Mouse (Mus musculus) R1 (cell line): ENCODE measurements around the gene Gm20388.

ENCODE experiments used
- DNase-seq: peaks from one replicate; pipeline ENCODE4 v3.0.0-alpha.2; 2018; ENCODE audit warnings: low read depth, low spot score

Gene Gm20388

GRCm38 (mm10) chr8:120119931-120120330 lies 209.3 kb downstream of the Gm20388 start:
- DNase-seq: no peak

- no peak for DNase-seq
Observed at GRCm38 (mm10) chr8:120120951-120121350, 210.3 kb downstream of the Gm20388 start.

GRCm38 (mm10) chr8:120124261-120124660 lies 213.6 kb downstream of the Gm20388 start:
- DNase-seq: no peak

GRCm38 (mm10) chr8:120124836-120125389 lies 214.3 kb downstream of the Gm20388 start:
- DNase-seq: no peak

- DNase-seq: peak; percentile 22
Observed at GRCm38 (mm10) chr8:120126357-120127161, 215.9 kb downstream of the Gm20388 start.

GRCm38 (mm10) chr8:120129547-120129946 lies 218.9 kb downstream of the Gm20388 start:
- DNase-seq: no peak

- no peak for DNase-seq
Observed at GRCm38 (mm10) chr8:120131158-120131557, 220.5 kb downstream of the Gm20388 start.

GRCm38 (mm10) chr8:120133169-120133568 lies 222.5 kb downstream of the Gm20388 start:
- DNase-seq: no peak

- no peak for DNase-seq
Observed at GRCm38 (mm10) chr8:120135687-120136086, 225.0 kb downstream of the Gm20388 start.

GRCm38 (mm10) chr8:120136618-120137017 lies 226.0 kb downstream of the Gm20388 start:
- no peak for DNase-seq

- no peak for DNase-seq
Observed at GRCm38 (mm10) chr8:120138958-120139357, 228.3 kb downstream of the Gm20388 start.

GRCm38 (mm10) chr8:120140769-120141168 lies 230.1 kb downstream of the Gm20388 start:
- no peak for DNase-seq

GRCm38 (mm10) chr8:120143911-120144651 lies 233.4 kb downstream of the Gm20388 start:
- no peak for DNase-seq

GRCm38 (mm10) chr8:120144652-120145301 lies 234.1 kb downstream of the Gm20388 start:
- DNase-seq: no peak

GRCm38 (mm10) chr8:120146051-120146450 lies 235.4 kb downstream of the Gm20388 start:
- peak; percentile 53 for DNase-seq

- DNase-seq: no peak
Observed at GRCm38 (mm10) chr8:120150028-120150427, 239.4 kb downstream of the Gm20388 start.

GRCm38 (mm10) chr8:120151151-120151550 lies 240.5 kb downstream of the Gm20388 start:
- DNase-seq: no peak

GRCm38 (mm10) chr8:120152636-120153035 lies 242.0 kb downstream of the Gm20388 start:
- peak; percentile 15 for DNase-seq

GRCm38 (mm10) chr8:120160366-120160765 lies 249.7 kb downstream of the Gm20388 start:
- DNase-seq: no peak

- no peak for DNase-seq
Observed at GRCm38 (mm10) chr8:120161658-120162403, 251.2 kb downstream of the Gm20388 start.

GRCm38 (mm10) chr8:120162404-120162752 lies 251.7 kb downstream of the Gm20388 start:
- DNase-seq: no peak
